Mouse (Mus musculus): ENCODE results near the gene Lats2.

Gene Lats2

GRCm38 (mm10) chr14:57758237-57758636, at the start of gene Lats2:
Gene Lats2 (minus strand): TSS chr14:57758388.
- no peak for TF ChIP-seq GATA4 (IDR thresholded peaks at IDR 0.05; ENCODE audit: insufficient replicate concordance, low read length)

- TF ChIP-seq GATA4 (IDR thresholded peaks at IDR 0.05; ENCODE audit: insufficient replicate concordance, low read length), result no peak
Observed at GRCm38 (mm10) chr14:57803731-57804130, 45.5 kb upstream of the Lats2 start.

GRCm38 (mm10) chr14:57797991-57798931, 40.1 kb upstream of the Lats2 start, which contains the start of gene Sap18:
Gene Sap18 (plus strand): TSS chr14:57798180.
- no peak; the same call in 1 of the 2 replicates for TF ChIP-seq GATA4 (IDR thresholded peaks at IDR 0.05; ENCODE audit: insufficient replicate concordance, low read length)

- no peak for TF ChIP-seq GATA4 (IDR thresholded peaks at IDR 0.05; ENCODE audit: insufficient replicate concordance, low read length)
Observed at GRCm38 (mm10) chr14:57797551-57797950, 39.4 kb upstream of the Lats2 start.

GRCm38 (mm10) chr14:57791171-57791570, 33.0 kb upstream of the Lats2 start:
- TF ChIP-seq GATA4 (IDR thresholded peaks at IDR 0.05; ENCODE audit: insufficient replicate concordance, low read length), result no peak

- TF ChIP-seq GATA4 (IDR thresholded peaks at IDR 0.05; ENCODE audit: insufficient replicate concordance, low read length), result no peak
Observed at GRCm38 (mm10) chr14:57789759-57790158, 31.6 kb upstream of the Lats2 start.

GRCm38 (mm10) chr14:57789311-57789710, 31.1 kb upstream of the Lats2 start:
- no peak for TF ChIP-seq GATA4 (IDR thresholded peaks at IDR 0.05; ENCODE audit: insufficient replicate concordance, low read length)

GRCm38 (mm10) chr14:57787406-57787805, 29.2 kb upstream of the Lats2 start:
- no peak for TF ChIP-seq GATA4 (IDR thresholded peaks at IDR 0.05; ENCODE audit: insufficient replicate concordance, low read length)

GRCm38 (mm10) chr14:57772157-57772815, 14.1 kb upstream of the Lats2 start:
- TF ChIP-seq GATA4 (IDR thresholded peaks at IDR 0.05; ENCODE audit: insufficient replicate concordance, low read length), result no peak

- no peak for TF ChIP-seq GATA4 (IDR thresholded peaks at IDR 0.05; ENCODE audit: insufficient replicate concordance, low read length)
Observed at GRCm38 (mm10) chr14:57769102-57769501, 10.9 kb upstream of the Lats2 start.

GRCm38 (mm10) chr14:57760447-57761412, 2.5 kb upstream of the Lats2 start:
- TF ChIP-seq GATA4 (IDR thresholded peaks at IDR 0.05; ENCODE audit: insufficient replicate concordance, low read length), result no peak

- TF ChIP-seq GATA4 (IDR thresholded peaks at IDR 0.05; ENCODE audit: insufficient replicate concordance, low read length), result no peak
Observed at GRCm38 (mm10) chr14:57756094-57756493, 2.1 kb downstream of the Lats2 start.

GRCm38 (mm10) chr14:57755661-57756060, 2.5 kb downstream of the Lats2 start:
- no peak for TF ChIP-seq GATA4 (IDR thresholded peaks at IDR 0.05; ENCODE audit: insufficient replicate concordance, low read length)

- TF ChIP-seq GATA4 (IDR thresholded peaks at IDR 0.05; ENCODE audit: insufficient replicate concordance, low read length), result no peak
Observed at GRCm38 (mm10) chr14:57753351-57753992, 4.7 kb downstream of the Lats2 start.

Data from liver, adult (tissue).